Mouse (Mus musculus): ENCODE measurements around the gene Morn2.

Morn2 gene

GRCm38 (mm10) chr17:80323015-80323414, 33.0 kb downstream of the Morn2 start:
- in situ Hi-C loops (cut with MboI): no loop called here

- in situ Hi-C loops (cut with MboI): no loop called here
These were observed 33.7 kb downstream of the Morn2 start for GRCm38 (mm10) chr17:80323658-80324057.

GRCm38 (mm10) chr17:80324521-80324920, 34.5 kb downstream of the Morn2 start:
- in situ Hi-C loops (cut with MboI): no loop called here

- in situ Hi-C loops (cut with MboI): no loop called here
These were observed 35.5 kb downstream of the Morn2 start for GRCm38 (mm10) chr17:80325456-80325855.

- in situ Hi-C loops (cut with MboI): no loop called here
These were observed 36.4 kb downstream of the Morn2 start for GRCm38 (mm10) chr17:80326431-80326830.

GRCm38 (mm10) chr17:80332386-80332785, 42.4 kb downstream of the Morn2 start:
- in situ Hi-C loops (cut with MboI): no loop called here

GRCm38 (mm10) chr17:80345277-80345676, 55.3 kb downstream of the Morn2 start:
- in situ Hi-C loops (cut with MboI): no loop called here

GRCm38 (mm10) chr17:80346591-80347125, 56.7 kb downstream of the Morn2 start:
- in situ Hi-C loops (cut with MboI): no loop called here

Data from mature B cell (primary cell).